Mouse (Mus musculus) lung, adult 2 months (tissue): ENCODE measurements at regions not wholly inside any gene's neighbourhood (a gene's known extent, or its start where the extent isn't known, plus 50 kb on each side); places are given as distances from the start of the nearest gene placed in this dataset.

Experiments
- DNase-seq: peaks from one replicate; pipeline ENCODE4 v3.0.0; 2022
- H3K4me1 ChIP-seq: fragments of 200-500 bp; 2 replicates; pipeline ENCODE4 v1.6.1; 2011; ENCODE audit warnings: low read length; ENCODE audit not compliant: control insufficient read depth, insufficient read depth
- H3K4me3 ChIP-seq: fragments of 200-500 bp; replicated peaks from 2 replicates; pipeline ENCODE3; 2011; ENCODE audit warnings: low read depth, mild to moderate bottlenecking, control low read depth, low read length; ENCODE audit errors: extremely low read depth
- CTCF ChIP-seq: fragments of 200-500 bp; IDR thresholded peaks from 2 replicates; pipeline ENCODE4 v1.5.1; 2011; ENCODE audit warnings: mild to moderate bottlenecking, low read length, control low read depth; ENCODE audit not compliant: insufficient read depth
- POLR2A ChIP-seq: fragments of 200-500 bp; IDR thresholded peaks from 2 replicates; pipeline ENCODE4 v1.6.1; 2011; ENCODE audit warnings: low read depth, mild to moderate bottlenecking, control low read depth, low read length, borderline replicate concordance; ENCODE audit errors: extremely low read depth
- WGBS: fragments of 180-500 bp; shearing (Covaris S2); methylation state at CpG from one replicate; pipeline ENCODE4 v1.1.7; 2018; 5-methylcytosine and 5-hydroxymethylcytosine counted together

GRCm38 (mm10) chr13:71657898-71658297 is 305.6 kb downstream of the Irx1 start:
- 38% methylated on average over 2 of the region's 2 CpGs for WGBS
- no peaks in the 10 kb centered on the region for H3K4me1 ChIP-seq
- TF ChIP-seq CTCF (no peak), POLR2A (no peak)
- no peak for DNase-seq
- no peak overlapping the region for H3K4me3 ChIP-seq

DNA sequence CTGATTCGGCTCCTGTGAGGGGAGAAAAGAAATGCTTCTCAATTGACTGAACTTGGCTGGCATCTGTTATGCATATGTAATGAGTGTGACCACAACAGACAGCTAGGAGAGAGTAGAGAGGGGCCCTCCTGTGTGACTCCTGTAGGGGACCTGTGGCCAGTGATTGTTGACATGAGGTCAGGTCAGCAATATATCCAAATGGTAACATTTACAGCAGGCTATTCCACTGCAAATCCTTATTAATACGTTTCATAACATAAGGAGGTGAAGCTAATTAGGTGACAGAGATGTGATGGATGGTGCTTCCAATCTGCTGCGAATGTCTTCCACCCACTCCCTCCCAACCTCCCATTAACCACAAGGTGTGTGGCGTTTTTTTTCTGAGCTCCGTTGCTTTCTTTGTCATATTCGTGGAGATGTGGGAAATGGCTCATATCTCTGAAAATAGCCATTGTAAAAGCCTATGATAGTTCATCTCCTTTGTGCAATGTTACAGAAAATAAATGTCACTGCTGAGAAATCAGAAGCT is 309.5 kb downstream of the Irx1 start:
- no peaks in the 10 kb centered on the region for H3K4me1 ChIP-seq
- no peak overlapping the region for H3K4me3 ChIP-seq
- DNase-seq = no peak
- no peak for TF ChIP-seq CTCF
- TF ChIP-seq POLR2A = no peak
- WGBS = 33% methylated on average over 6 of the region's 6 CpGs

- no peaks in the 10 kb centered on the region for H3K4me1 ChIP-seq
- DNase-seq = no peak
- 27% methylated on average over 8 of the region's 8 CpGs for WGBS
- no peak for TF ChIP-seq CTCF
- no peak for TF ChIP-seq POLR2A
- H3K4me3 ChIP-seq = no peak overlapping the region
Observed at GRCm38 (mm10) chr13:71653212-71653938, 310.1 kb downstream of the Irx1 start.

DNA sequence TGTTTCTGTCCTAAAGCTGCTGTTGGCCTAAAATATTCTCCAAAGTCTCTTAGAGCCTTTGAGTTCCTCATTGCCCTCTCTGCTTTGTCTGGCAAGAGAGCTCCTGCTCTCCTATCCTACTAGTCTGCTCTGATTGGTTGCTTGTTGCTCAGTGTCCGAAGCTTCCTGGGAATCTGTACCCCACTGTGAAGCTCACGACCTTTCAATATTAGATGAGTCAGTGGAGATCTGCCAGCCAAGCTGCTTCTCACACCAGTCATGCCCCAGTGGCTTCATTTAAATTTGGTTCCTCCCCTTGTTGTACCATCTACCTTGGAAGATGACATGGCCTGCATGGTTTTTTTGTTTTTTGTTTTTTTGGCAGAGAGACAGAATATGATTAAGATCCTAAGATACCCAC is 313.6 kb downstream of the Irx1 start:
- TF ChIP-seq POLR2A (no peak), CTCF (no peak)
- Histone ChIP-seq H3K4me1 (no peaks in the 10 kb centered on the region), H3K4me3 (no peak overlapping the region)
- no peak for DNase-seq
- 41% methylated on average over 2 of the region's 2 CpGs for WGBS

GRCm38 (mm10) chr13:71649031-71649430 is 314.5 kb downstream of the Irx1 start:
- TF ChIP-seq POLR2A (no peak), CTCF (no peak)
- H3K4me1 ChIP-seq = no peaks in the 10 kb centered on the region
- no peak overlapping the region for H3K4me3 ChIP-seq
- WGBS = 69% methylated on average over 2 of the region's 2 CpGs
- DNase-seq = no peak

GRCm38 (mm10) chr13:71631447-71631846 is 332.1 kb downstream of the Irx1 start:
- H3K4me3 ChIP-seq = no peak overlapping the region
- TF ChIP-seq POLR2A (no peak), CTCF (no peak)
- no peak for DNase-seq
- no peaks in the 10 kb centered on the region for H3K4me1 ChIP-seq
- WGBS = 43% methylated on average over 2 of the region's 2 CpGs

DNA sequence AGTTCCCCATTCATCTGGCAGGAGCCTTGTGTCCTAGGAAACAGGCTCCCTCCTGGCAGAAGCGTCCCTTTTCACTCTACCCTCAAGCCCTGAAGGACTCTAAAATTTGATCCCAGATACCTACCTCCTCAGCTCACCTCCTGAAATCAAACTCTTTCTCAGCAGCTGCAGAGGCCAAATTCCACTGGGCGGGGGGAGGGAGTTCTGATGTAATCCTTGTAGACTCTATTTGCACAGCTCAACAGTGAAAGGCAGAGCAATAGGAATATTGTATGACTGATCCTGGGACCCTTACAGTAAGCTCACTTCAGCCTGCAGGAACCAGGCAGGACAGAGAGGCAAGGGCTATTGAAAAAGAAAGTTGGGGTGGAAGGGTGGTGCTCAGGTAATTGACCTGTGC is 346.3 kb downstream of the Irx1 start:
- 32% methylated on average over 2 of the region's 2 CpGs for WGBS
- TF ChIP-seq CTCF (no peak), POLR2A (no peak)
- H3K4me1 ChIP-seq = peaks cover 3% of the 10 kb centered on the region; the same call in 1 of the 2 replicates
- DNase-seq = no peak
- no peak overlapping the region for H3K4me3 ChIP-seq

DNA sequence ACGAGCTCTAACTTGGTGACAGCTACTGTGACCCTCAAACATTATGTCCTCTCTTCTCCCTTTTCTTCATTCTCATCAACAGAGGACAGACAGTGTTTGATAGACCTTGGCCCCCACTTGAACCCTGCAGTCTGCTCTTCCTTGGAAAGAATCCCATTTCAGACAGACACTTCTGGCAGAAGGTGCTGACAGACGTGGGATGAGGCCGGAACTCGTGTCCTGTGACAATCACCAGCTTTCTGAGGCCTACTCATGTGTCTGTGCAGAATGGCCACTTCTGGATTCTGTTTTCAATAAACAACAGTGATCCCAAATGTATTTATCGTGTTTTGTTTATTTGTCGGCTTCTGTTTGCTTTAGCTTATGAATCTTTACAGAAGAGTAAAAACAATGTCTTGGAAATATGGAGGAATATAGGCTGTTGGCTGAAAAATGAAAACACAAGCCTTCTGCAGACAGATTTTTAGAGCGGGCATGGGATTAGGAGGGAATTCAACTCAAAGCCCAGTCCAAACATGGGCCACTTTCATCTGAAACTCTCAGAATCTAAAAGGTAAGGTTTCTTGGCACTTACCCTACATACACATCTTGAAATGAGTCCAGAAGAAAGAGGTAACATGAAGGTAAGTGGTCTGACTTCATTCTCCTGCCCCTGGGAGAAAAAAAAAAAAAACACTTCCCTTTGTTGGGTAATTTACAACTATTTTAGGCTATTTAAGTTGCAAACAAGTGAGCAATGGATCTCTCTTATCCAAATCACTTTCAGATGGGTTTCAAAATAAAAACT is 350.9 kb downstream of the Irx1 start:
- no peak overlapping the region for H3K4me3 ChIP-seq
- no peak for DNase-seq
- TF ChIP-seq POLR2A (no peak), CTCF (no peak)
- H3K4me1 ChIP-seq = peaks cover 3% of the 10 kb centered on the region; the same call in 1 of the 2 replicates
- 44% methylated on average over 7 of the region's 7 CpGs for WGBS

GRCm38 (mm10) chr13:71582486-71582885 is 381.0 kb downstream of the Irx1 start:
- 23% methylated on average over 4 of the region's 4 CpGs for WGBS
- no peak for TF ChIP-seq CTCF
- TF ChIP-seq POLR2A = no peak
- no peak for DNase-seq
- no peak overlapping the region for H3K4me3 ChIP-seq
- H3K4me1 ChIP-seq = no peaks in the 10 kb centered on the region
